Mouse (Mus musculus) bone marrow, adult 2 months (tissue): Measurements from ENCODE around the gene Banf1.

Experiments used
- CTCF ChIP-seq: fragments of 200-500 bp; IDR thresholded peaks from 2 replicates; pipeline ENCODE4 v1.5.1; 2011; ENCODE audit warnings: low read length, control low read depth; ENCODE audit not compliant: control insufficient read depth, insufficient read depth
- POLR2A ChIP-seq: fragments of 200-500 bp; IDR thresholded peaks from 2 replicates; pipeline ENCODE4 v1.6.1; 2011; ENCODE audit warnings: low read depth, mild to moderate bottlenecking, control low read depth, low read length, borderline replicate concordance; ENCODE audit not compliant: control insufficient read depth

- TF ChIP-seq CTCF (no peak), POLR2A (no peak)
These were observed 17.7 kb upstream of the Banf1 start for GRCm38 (mm10) chr19:5384715-5385114.
